Mouse (Mus musculus): ENCODE results near the gene Gm36210. TPM values are rescaled to one million over a fixed set of nuclear protein-coding genes. Genes with fewer than 3 reads are reported as not detected.

The Gm36210 gene
- polyA plus RNA-seq, 1 experiment from 2014 or later = not detected

- 55% methylated on average over 7 of the region's 7 CpGs for WGBS
- H3K4me2 ChIP-seq (replicated peaks; ENCODE audit: low read depth, low read length) = no peak overlapping the region
- H3K36me3 ChIP-seq (ENCODE audit: insufficient read depth, low read length) = no peaks in the 10 kb centered on the region
- H3K9ac ChIP-seq (replicated peaks; ENCODE audit: low read depth) = no peak overlapping the region
- H3K9me3 ChIP-seq (ENCODE audit: low read length) = no peaks in the 10 kb centered on the region
- H3K27me3 ChIP-seq (replicated peaks; ENCODE audit: insufficient read depth, low read length) = no peaks in the 10 kb centered on the region
- no peak overlapping the region for H3K27ac ChIP-seq (ENCODE audit: low read length)
- ATAC-seq = no peak
- TF ChIP-seq CTCF (IDR thresholded peaks at IDR 0.05) (no peak), EP300 (IDR thresholded peaks at IDR 0.05) (no peak)
- no peaks in the 10 kb centered on the region for H3K4me1 ChIP-seq (ENCODE audit: insufficient read depth, low read depth, low read length)
- DNase-seq (ENCODE audit: low spot score) = no peak
- H3K4me3 ChIP-seq (ENCODE audit: low read depth, low read length) = no peak overlapping the region
These were observed 49.0 kb downstream of the Gm36210 start for GRCm38 (mm10) chr7:4857321-4857720.

- Histone ChIP-seq H3K9ac (replicated peaks; ENCODE audit: low read depth) (no peak overlapping the region), H3K27me3 (replicated peaks; ENCODE audit: insufficient read depth, low read length) (no peaks in the 10 kb centered on the region), H3K9me3 (ENCODE audit: low read length) (no peaks in the 10 kb centered on the region), H3K36me3 (ENCODE audit: insufficient read depth, low read length) (no peaks in the 10 kb centered on the region), H3K4me3 (ENCODE audit: low read depth, low read length) (no peak overlapping the region), H3K27ac (ENCODE audit: low read length) (no peak overlapping the region), H3K4me1 (ENCODE audit: insufficient read depth, low read depth, low read length) (no peaks in the 10 kb centered on the region), H3K4me2 (replicated peaks; ENCODE audit: low read depth, low read length) (no peak overlapping the region)
- ATAC-seq (no peak), DNase-seq (ENCODE audit: low spot score) (no peak)
- WGBS = 85% methylated on average over 9 of the region's 9 CpGs
- TF ChIP-seq EP300 (IDR thresholded peaks at IDR 0.05) (no peak), CTCF (IDR thresholded peaks at IDR 0.05) (no peak)
These were observed 49.8 kb downstream of the Gm36210 start for GRCm38 (mm10) chr7:4856508-4856907.

- H3K27me3 ChIP-seq (replicated peaks; ENCODE audit: insufficient read depth, low read length) = no peaks in the 10 kb centered on the region
- no peak for TF ChIP-seq CTCF (IDR thresholded peaks at IDR 0.05)
- TF ChIP-seq EP300 (IDR thresholded peaks at IDR 0.05) = no peak
- H3K27ac ChIP-seq (ENCODE audit: low read length) = no peak overlapping the region
- WGBS = 67% methylated on average over 3 of the region's 3 CpGs
- H3K4me3 ChIP-seq (ENCODE audit: low read depth, low read length) = no peak overlapping the region
- no peaks in the 10 kb centered on the region for H3K36me3 ChIP-seq (ENCODE audit: insufficient read depth, low read length)
- no peaks in the 10 kb centered on the region for H3K9me3 ChIP-seq (ENCODE audit: low read length)
- H3K9ac ChIP-seq (replicated peaks; ENCODE audit: low read depth) = no peak overlapping the region
- H3K4me1 ChIP-seq (ENCODE audit: insufficient read depth, low read depth, low read length) = no peaks in the 10 kb centered on the region
- no peak for ATAC-seq
- DNase-seq (ENCODE audit: low spot score) = no peak
- no peak overlapping the region for H3K4me2 ChIP-seq (replicated peaks; ENCODE audit: low read depth, low read length)
These were observed 52.7 kb downstream of the Gm36210 start for GRCm38 (mm10) chr7:4853613-4854012.

- WGBS = 69% methylated on average over 8 of the region's 8 CpGs
- TF ChIP-seq EP300 (IDR thresholded peaks at IDR 0.05) (no peak), CTCF (IDR thresholded peaks at IDR 0.05) (no peak)
- no peak for ATAC-seq
These were observed 55.0 kb downstream of the Gm36210 start for GRCm38 (mm10) chr7:4851315-4851688.

GRCm38 (mm10) chr7:4850621-4851314 is 55.5 kb downstream of the Gm36210 start:
- no peak overlapping the region for H3K27ac ChIP-seq (ENCODE audit: low read length)
- TF ChIP-seq EP300 (IDR thresholded peaks at IDR 0.05) = no peak
- no peak for TF ChIP-seq CTCF (IDR thresholded peaks at IDR 0.05)
- H3K9me3 ChIP-seq (ENCODE audit: low read length) = no peaks in the 10 kb centered on the region
- 73% methylated on average over 11 of the region's 11 CpGs for WGBS
- H3K4me3 ChIP-seq (ENCODE audit: low read depth, low read length) = no peak overlapping the region
- DNase-seq (ENCODE audit: low spot score) (no peak), ATAC-seq (no peak)
- no peaks in the 10 kb centered on the region for H3K4me1 ChIP-seq (ENCODE audit: insufficient read depth, low read depth, low read length)
- H3K36me3 ChIP-seq (ENCODE audit: insufficient read depth, low read length) = no peaks in the 10 kb centered on the region
- 0 out of 2 replicates have a peak, but pooled peaks cover under 1% of the 10 kb centered on the region for H3K27me3 ChIP-seq (replicated peaks; ENCODE audit: insufficient read depth, low read length)
- H3K4me2 ChIP-seq (replicated peaks; ENCODE audit: low read depth, low read length) = no peak overlapping the region
- no peak overlapping the region for H3K9ac ChIP-seq (replicated peaks; ENCODE audit: low read depth)

More at GRCm38 (mm10) chr7:4851315-4851688, 55.0 kb downstream of the Gm36210 start:
- H3K27ac ChIP-seq (ENCODE audit: low read length) = no peak overlapping the region
- no peaks in the 10 kb centered on the region for H3K27me3 ChIP-seq (replicated peaks; ENCODE audit: insufficient read depth, low read length)
- no peaks in the 10 kb centered on the region for H3K4me1 ChIP-seq (ENCODE audit: insufficient read depth, low read depth, low read length)
- H3K36me3 ChIP-seq (ENCODE audit: insufficient read depth, low read length) = no peaks in the 10 kb centered on the region
- H3K4me2 ChIP-seq (replicated peaks; ENCODE audit: low read depth, low read length) = no peak overlapping the region
- DNase-seq (ENCODE audit: low spot score) = no peak
- H3K4me3 ChIP-seq (ENCODE audit: low read depth, low read length) = no peak overlapping the region
- H3K9ac ChIP-seq (replicated peaks; ENCODE audit: low read depth) = no peak overlapping the region
- H3K9me3 ChIP-seq (ENCODE audit: low read length) = no peaks in the 10 kb centered on the region

GRCm38 (mm10) chr7:4849372-4849771 is 56.9 kb downstream of the Gm36210 start:
- ATAC-seq = no peak
- Histone ChIP-seq H3K27me3 (replicated peaks; ENCODE audit: insufficient read depth, low read length) (peaks cover 8% of the 10 kb centered on the region), H3K9me3 (ENCODE audit: low read length) (no peaks in the 10 kb centered on the region), H3K4me2 (replicated peaks; ENCODE audit: low read depth, low read length) (no peak overlapping the region), H3K27ac (ENCODE audit: low read length) (no peak overlapping the region), H3K4me1 (ENCODE audit: insufficient read depth, low read depth, low read length) (0 out of 2 replicates have a peak, but pooled peaks cover 2% of the 10 kb centered on the region), H3K4me3 (ENCODE audit: low read depth, low read length) (no peak overlapping the region), H3K9ac (replicated peaks; ENCODE audit: low read depth) (no peak overlapping the region), H3K36me3 (ENCODE audit: insufficient read depth, low read length) (no peaks in the 10 kb centered on the region)
- DNase-seq (ENCODE audit: low spot score) = no peak
- TF ChIP-seq EP300 (IDR thresholded peaks at IDR 0.05) = no peak
- no peak for TF ChIP-seq CTCF (IDR thresholded peaks at IDR 0.05)
- 51% methylated on average over 9 of the region's 9 CpGs for WGBS

Other genes starting within 250 kb of the Gm36210 start
- 6.8 and 7.5 TPM in 2 replicates for gene Ppp6r1, start 247.5 kb downstream of the Gm36210 start, polyA plus RNA-seq (2015; fragmentation: Nextera tagmentation; extraction: Ambion mirVana)
- 49.7 and 54.4 TPM in 2 replicates for gene Hspbp1, start 221.4 kb downstream of the Gm36210 start, polyA plus RNA-seq (2015; fragmentation: Nextera tagmentation; extraction: Ambion mirVana)
- gene Brsk1, start 215.9 kb downstream of the Gm36210 start, polyA plus RNA-seq (2015; fragmentation: Nextera tagmentation; extraction: Ambion mirVana) = 0.31 and 0.45 TPM in 2 replicates
- gene Tmem150b, start 181.3 kb downstream of the Gm36210 start, polyA plus RNA-seq (2015; fragmentation: Nextera tagmentation; extraction: Ambion mirVana) = 0.25 and 0.35 TPM in 2 replicates
- gene Kmt5c, start 166.4 kb downstream of the Gm36210 start, polyA plus RNA-seq (2015; fragmentation: Nextera tagmentation; extraction: Ambion mirVana) = 31.9 and 34.4 TPM in 2 replicates
- gene Cox6b2, start 153.4 kb downstream of the Gm36210 start, polyA plus RNA-seq (2015; fragmentation: Nextera tagmentation; extraction: Ambion mirVana) = 67.7 and 77.9 TPM in 2 replicates
- gene Fam71e2, start 135.2 kb downstream of the Gm36210 start, polyA plus RNA-seq (2015; fragmentation: Nextera tagmentation; extraction: Ambion mirVana) = not detected in 2 replicates
- gene Il11, start 123.7 kb downstream of the Gm36210 start, polyA plus RNA-seq (2015; fragmentation: Nextera tagmentation; extraction: Ambion mirVana) = 0.29 and 0.64 TPM in 2 replicates
- gene Tmem190, start 123.6 kb downstream of the Gm36210 start, polyA plus RNA-seq (2015; fragmentation: Nextera tagmentation; extraction: Ambion mirVana) = 0.55 and 0.74 TPM in 2 replicates
- 39.2 and 45.4 TPM in 2 replicates for gene Tmem238, start 116.9 kb downstream of the Gm36210 start, polyA plus RNA-seq (2015; fragmentation: Nextera tagmentation; extraction: Ambion mirVana)
- gene Rpl28, start 113.6 kb downstream of the Gm36210 start, polyA plus RNA-seq (2015; fragmentation: Nextera tagmentation; extraction: Ambion mirVana) = 282 and 294 TPM in 2 replicates
- 158 and 162 TPM in 2 replicates for gene Ube2s, start 93.9 kb downstream of the Gm36210 start, polyA plus RNA-seq (2015; fragmentation: Nextera tagmentation; extraction: Ambion mirVana)
- gene Shisa7, start 61.8 kb downstream of the Gm36210 start, polyA plus RNA-seq (2015; fragmentation: Nextera tagmentation; extraction: Ambion mirVana) = 0.43 and 0.51 TPM in 2 replicates
- gene Isoc2b, start 36.3 kb downstream of the Gm36210 start, polyA plus RNA-seq (2015; fragmentation: Nextera tagmentation; extraction: Ambion mirVana) = 12.7 and 16.1 TPM in 2 replicates
- 0.53 and 0.57 TPM in 2 replicates for gene Isoc2a, start 29.4 kb downstream of the Gm36210 start, polyA plus RNA-seq (2015; fragmentation: Nextera tagmentation; extraction: Ambion mirVana)
- 2.7 TPM in 2 replicates for gene Zfp628, start 8.7 kb upstream of the Gm36210 start, polyA plus RNA-seq (2015; fragmentation: Nextera tagmentation; extraction: Ambion mirVana)
- gene Nat14, start 15.5 kb upstream of the Gm36210 start, polyA plus RNA-seq (2015; fragmentation: Nextera tagmentation; extraction: Ambion mirVana) = 1.1 and 2.3 TPM in 2 replicates
- gene Ssc5d, start 19.3 kb upstream of the Gm36210 start, polyA plus RNA-seq (2015; fragmentation: Nextera tagmentation; extraction: Ambion mirVana) = 1.4 and 1.7 TPM in 2 replicates
- 0.19 and 0.26 TPM in 2 replicates for gene Sbk2, start 57.9 kb upstream of the Gm36210 start, polyA plus RNA-seq (2015; fragmentation: Nextera tagmentation; extraction: Ambion mirVana)
- gene Sbk3, start 64.7 kb upstream of the Gm36210 start, polyA plus RNA-seq (2015; fragmentation: Nextera tagmentation; extraction: Ambion mirVana) = 0.37 TPM in 2 replicates
- 29.7 and 30.6 TPM in 2 replicates for gene Zfp579, start 89.6 kb upstream of the Gm36210 start, polyA plus RNA-seq (2015; fragmentation: Nextera tagmentation; extraction: Ambion mirVana)
- 22.4 and 24.6 TPM in 2 replicates for gene Zfp524, start 107.9 kb upstream of the Gm36210 start, polyA plus RNA-seq (2015; fragmentation: Nextera tagmentation; extraction: Ambion mirVana)
- gene Fiz1, start 108.2 kb upstream of the Gm36210 start, polyA plus RNA-seq (2015; fragmentation: Nextera tagmentation; extraction: Ambion mirVana) = 20.5 and 20.8 TPM in 2 replicates
- 2.1 and 4.4 TPM in 2 replicates for gene Gm44973, start 109.0 kb upstream of the Gm36210 start, polyA plus RNA-seq (2015; fragmentation: Nextera tagmentation; extraction: Ambion mirVana)
- gene Zfp865, start 113.9 kb upstream of the Gm36210 start, polyA plus RNA-seq (2015; fragmentation: Nextera tagmentation; extraction: Ambion mirVana) = 3.4 and 3.8 TPM in 2 replicates
- 0.42 and 1.2 TPM in 2 replicates for gene Ccdc106, start 114.0 kb upstream of the Gm36210 start, polyA plus RNA-seq (2015; fragmentation: Nextera tagmentation; extraction: Ambion mirVana)
- not detected in 2 replicates for gene 4632433K11Rik, start 127.6 kb upstream of the Gm36210 start, polyA plus RNA-seq (2015; fragmentation: Nextera tagmentation; extraction: Ambion mirVana)
- 6.5 and 7.7 TPM in 2 replicates for gene Zfp784, start 131.9 kb upstream of the Gm36210 start, polyA plus RNA-seq (2015; fragmentation: Nextera tagmentation; extraction: Ambion mirVana)
- 25.7 and 30.4 TPM in 2 replicates for gene Zfp580, start 145.0 kb upstream of the Gm36210 start, polyA plus RNA-seq (2015; fragmentation: Nextera tagmentation; extraction: Ambion mirVana)
- gene U2af2, start 155.6 kb upstream of the Gm36210 start, polyA plus RNA-seq (2015; fragmentation: Nextera tagmentation; extraction: Ambion mirVana) = 42.0 and 46.1 TPM in 2 replicates
- gene Epn1, start 173.7 kb upstream of the Gm36210 start, polyA plus RNA-seq (2015; fragmentation: Nextera tagmentation; extraction: Ambion mirVana) = 40.7 and 41.6 TPM in 2 replicates
- not detected in 2 replicates for gene Rfpl4, start 210.4 kb upstream of the Gm36210 start, polyA plus RNA-seq (2015; fragmentation: Nextera tagmentation; extraction: Ambion mirVana)
- 0.52 and 0.88 TPM in 2 replicates for gene Rasl2-9, start 219.4 kb upstream of the Gm36210 start, polyA plus RNA-seq (2015; fragmentation: Nextera tagmentation; extraction: Ambion mirVana)
- gene Vmn1r55, start 243.2 kb upstream of the Gm36210 start, polyA plus RNA-seq (2015; fragmentation: Nextera tagmentation; extraction: Ambion mirVana) = not detected in 2 replicates

Measured in lung, postnatal 0 days (tissue).